Mouse (Mus musculus) intestine, embryonic 16.5 days (tissue): ENCODE data around the gene Scgb1b17. TPM values are rescaled to one million over a fixed set of nuclear protein-coding genes. Genes with fewer than 3 reads are reported as not detected.
"Not testable (repeated sequence)": the region's sequence is repeated elsewhere in the genome, so short reads cannot be mapped to it uniquely, and the experiment has no call there.

ENCODE experiments used
- ATAC-seq: fragments of 200-750 bp; cut with Nextera tagmentation; 2 replicates; pipeline ENCODE4 v1.8.0; 2017; ENCODE audit warnings: moderate TSS enrichment, moderate library complexity
- H3K27ac ChIP-seq: fragments of 300-500 bp; sonication (generic); 2 replicates; pipeline ENCODE4 v1.5.1; 2014; ENCODE audit warnings: mild to moderate bottlenecking, low read length
- H3K27me3 ChIP-seq: fragments of 300-500 bp; sonication (generic); replicated peaks from 2 replicates; pipeline ENCODE4 v1.6.1; 2014; ENCODE audit warnings: low read length, control low read depth, mixed read lengths; ENCODE audit not compliant: control insufficient read depth, insufficient read depth
- H3K36me3 ChIP-seq: fragments of 300-500 bp; sonication (generic); 2 replicates; pipeline ENCODE4 v1.6.1; 2014; ENCODE audit warnings: low read length, control low read depth; ENCODE audit not compliant: control insufficient read depth, insufficient read depth
- H3K4me1 ChIP-seq: fragments of 300-500 bp; sonication (generic); 2 replicates; pipeline ENCODE4 v1.6.1; 2014; ENCODE audit warnings: low read length, control low read depth, mixed read lengths; ENCODE audit not compliant: control insufficient read depth, insufficient read depth
- H3K4me2 ChIP-seq: fragments of 300-500 bp; sonication (generic); 2 replicates; pipeline ENCODE4 v1.6.1; 2014; ENCODE audit warnings: low read depth, low read length, control low read depth
- H3K4me3 ChIP-seq: fragments of 300-500 bp; sonication (generic); 2 replicates; pipeline ENCODE4 v1.5.1; 2014; ENCODE audit warnings: mild to moderate bottlenecking, low read length
- H3K9ac ChIP-seq: fragments of 300-500 bp; sonication (generic); 2 replicates; pipeline ENCODE4 v1.6.1; 2014; ENCODE audit warnings: low read depth, low read length
- H3K9me3 ChIP-seq: fragments of 300-500 bp; sonication (generic); 2 replicates; pipeline ENCODE4 v1.6.1; 2016; ENCODE audit warnings: low read length, control low read depth; ENCODE audit not compliant: control insufficient read depth
- polyA plus RNA-seq: library from polyadenylated mRNA; unstranded; fragments of >200 nt; fragmentation: Nextera tagmentation; extraction: Ambion mirVana; gene quantifications from 2 replicates; pipeline ENCODE4 v1.2.1, GENCODE M21; 2015

The Scgb1b17 gene
- polyA plus RNA-seq: not detected in 2 replicates

- H3K9me3 ChIP-seq, H3K9ac ChIP-seq, H3K4me1 ChIP-seq, ATAC-seq, H3K27ac ChIP-seq, H3K27me3 ChIP-seq, H3K4me3 ChIP-seq, H3K36me3 ChIP-seq, H3K4me2 ChIP-seq: not testable (repeated sequence)
Observed at GRCm38 (mm10) chr7:33063149-33063548, at the start of gene Scgb1b17. TSS of gene Scgb1b17 (plus strand) at chr7:33063449.

GRCm38 (mm10) chr7:33056461-33056860 is 6.8 kb upstream of the Scgb1b17 start, which contains the start of gene Scgb2b17:
TSS of gene Scgb2b17 (minus strand) at chr7:33056561.
- H3K9me3 ChIP-seq, ATAC-seq, H3K36me3 ChIP-seq, H3K27me3 ChIP-seq, H3K4me2 ChIP-seq, H3K27ac ChIP-seq, H3K9ac ChIP-seq, H3K4me3 ChIP-seq, H3K4me1 ChIP-seq: not testable (repeated sequence)

Other genes with a start within 250 kb of the Scgb1b17 start
- not detected in 2 replicates for gene Scgb2b15, start 233.8 kb upstream of the Scgb1b17 start, polyA plus RNA-seq
- gene Scgb1b15, start 226.9 kb upstream of the Scgb1b17 start, polyA plus RNA-seq: not detected in 2 replicates
- gene Scgb2b17, start 6.9 kb upstream of the Scgb1b17 start, polyA plus RNA-seq: not detected in 2 replicates
- gene Scgb2b18, start 110.4 kb downstream of the Scgb1b17 start, polyA plus RNA-seq: not detected in 2 replicates
- not detected in 2 replicates for gene Scgb1b18, start 122.1 kb downstream of the Scgb1b17 start, polyA plus RNA-seq
- gene Scgb2b19, start 216.9 kb downstream of the Scgb1b17 start, polyA plus RNA-seq: not detected in 2 replicates
- gene Scgb1b19, start 223.8 kb downstream of the Scgb1b17 start, polyA plus RNA-seq: not detected in 2 replicates